Mouse (Mus musculus): ENCODE measurements around the gene Rcn1.

Rcn1 gene

DNA sequence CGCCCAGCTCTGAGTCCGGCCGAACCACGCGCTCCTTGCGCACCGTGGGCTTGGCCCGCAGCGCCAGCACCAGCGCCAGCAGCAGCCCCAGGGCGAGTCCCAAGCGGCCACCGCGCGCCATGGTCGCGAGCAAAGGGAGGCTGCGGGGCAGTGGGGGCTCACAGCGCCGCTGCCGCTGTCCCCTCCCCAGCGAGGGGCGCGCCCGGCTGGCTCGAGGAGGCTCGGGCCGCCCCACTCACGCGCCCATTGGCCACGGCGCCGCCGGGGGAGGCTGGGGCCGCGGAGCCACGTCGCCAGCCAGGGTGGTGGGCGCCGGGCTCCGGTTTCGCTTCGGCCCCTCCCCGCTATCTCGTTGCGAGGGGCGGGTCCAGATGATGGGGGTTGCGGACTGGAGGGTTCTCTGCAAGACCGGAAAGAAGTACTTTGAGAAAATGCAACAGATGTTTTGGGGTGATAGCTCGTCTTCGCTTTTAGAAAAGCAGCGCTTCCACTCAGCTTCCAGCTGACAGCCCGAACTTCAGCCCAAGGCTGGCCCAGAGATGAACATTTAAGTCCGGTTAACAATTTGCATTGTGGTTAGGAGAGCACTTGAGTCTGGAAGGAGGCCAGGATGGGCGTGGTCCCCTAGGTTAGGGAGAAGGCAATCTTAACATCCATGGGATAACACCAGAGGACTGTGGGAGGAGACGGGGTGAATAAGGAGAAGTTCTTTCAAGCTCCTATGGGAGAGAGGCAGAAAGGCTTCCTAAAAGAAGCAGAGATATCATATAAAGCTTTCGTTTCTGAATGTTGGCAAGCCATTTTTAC is at the start of gene Rcn1:
TSS of gene Rcn1 (minus strand) at position 235 of the 807 bp plus-strand sequence.
- CTCF ChIA-PET, result no interaction called here

DNA sequence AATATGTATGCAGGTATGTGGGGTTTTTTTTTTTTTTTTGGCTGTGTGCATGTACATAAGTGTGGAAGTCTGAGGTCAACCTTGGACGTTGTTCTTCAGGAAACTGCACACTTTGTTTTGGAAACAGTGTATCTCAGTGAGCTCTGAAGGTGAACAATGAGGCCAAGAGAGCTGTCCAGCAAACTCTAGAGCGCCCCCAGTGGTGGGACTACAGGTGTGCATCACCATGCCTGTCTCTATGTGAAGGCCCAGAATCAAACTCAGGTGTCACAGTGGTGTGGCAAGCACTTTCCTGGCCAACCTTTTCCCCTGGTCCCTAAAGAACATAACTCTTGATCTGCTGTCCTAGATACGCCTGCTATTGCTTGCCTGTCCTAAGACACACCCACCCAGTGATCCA is 45.0 kb upstream of the Rcn1 start:
- CTCF ChIA-PET, result no interaction called here

DNA sequence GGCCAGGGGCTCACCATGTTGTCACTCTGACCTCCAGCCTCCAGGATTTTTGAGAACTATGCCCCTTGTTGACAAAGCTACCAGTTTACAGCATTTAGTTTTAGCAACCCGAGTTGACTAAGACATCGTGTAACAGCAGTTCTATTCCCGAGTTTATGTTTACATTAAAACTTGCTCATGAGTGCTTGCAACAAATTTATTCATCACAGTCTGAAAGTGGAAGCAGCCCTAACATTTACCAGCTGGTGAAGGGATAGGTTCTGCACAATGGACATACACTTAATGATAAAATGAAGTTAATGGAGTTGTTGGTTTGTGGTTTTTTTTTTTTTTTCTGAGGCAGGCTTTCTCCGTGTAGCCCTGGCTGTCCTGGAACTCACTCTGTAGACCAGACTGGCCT is 39.9 kb upstream of the Rcn1 start:
- CTCF ChIA-PET, result no interaction called here

DNA sequence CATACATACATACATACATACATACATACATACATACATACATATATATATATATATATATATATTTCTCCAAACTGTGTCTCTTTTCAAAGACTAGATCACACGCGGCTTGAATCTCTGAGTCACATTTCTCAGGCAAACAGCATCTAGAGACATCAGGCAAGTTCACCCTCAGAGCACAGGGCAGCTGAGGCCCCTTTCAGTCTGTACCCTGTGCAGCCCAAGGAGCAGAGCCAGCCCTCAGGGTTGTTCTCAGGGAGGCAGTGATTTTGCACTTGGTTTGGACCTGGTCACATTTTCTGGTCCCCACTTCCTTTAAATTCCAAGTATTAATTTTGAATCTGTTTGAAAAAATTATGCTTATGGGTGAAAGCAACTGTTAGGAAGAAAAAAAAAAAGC is 39.4 kb upstream of the Rcn1 start:
- CTCF ChIA-PET, result no interaction called here

DNA sequence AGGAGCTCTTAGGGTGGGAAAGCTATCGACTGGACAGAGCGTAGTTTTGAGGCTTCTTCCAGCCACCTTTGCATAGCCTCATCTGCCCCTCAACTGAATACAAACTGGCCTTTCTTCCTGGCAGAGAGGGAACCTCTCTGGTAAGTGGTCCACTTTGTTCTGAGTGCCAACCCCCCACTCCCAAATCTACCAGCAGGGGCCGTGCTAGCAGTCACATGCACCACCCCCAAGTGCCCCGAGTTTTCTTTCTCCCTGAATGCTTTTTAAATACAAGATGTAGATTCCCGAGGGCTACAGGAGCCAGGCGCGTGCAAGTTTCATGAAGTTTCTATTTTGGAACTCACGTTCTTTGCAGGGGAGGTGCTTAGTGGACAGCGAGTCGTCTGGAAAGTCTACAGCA is 33.8 kb upstream of the Rcn1 start:
- CTCF ChIA-PET, result no interaction called here

DNA sequence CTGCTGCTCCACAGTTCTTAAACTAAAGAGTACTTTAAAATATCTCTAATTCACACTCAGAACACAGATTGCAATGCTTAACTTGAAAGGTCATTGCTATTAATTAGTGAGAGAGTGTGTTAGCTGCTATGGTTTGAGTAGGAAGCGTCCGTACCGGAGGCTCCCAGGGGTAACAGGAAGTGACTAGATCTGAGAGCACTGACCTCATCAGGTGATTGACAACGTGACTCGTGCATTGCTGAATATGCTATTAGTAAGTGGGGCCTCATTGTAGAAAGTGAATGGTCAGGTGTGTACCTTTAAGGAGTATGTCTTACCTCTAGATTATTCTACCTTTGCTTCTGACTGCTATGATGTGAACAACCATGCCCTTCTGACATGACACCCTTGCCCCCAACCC is 31.3 kb upstream of the Rcn1 start:
- CTCF ChIA-PET, result no interaction called here

DNA sequence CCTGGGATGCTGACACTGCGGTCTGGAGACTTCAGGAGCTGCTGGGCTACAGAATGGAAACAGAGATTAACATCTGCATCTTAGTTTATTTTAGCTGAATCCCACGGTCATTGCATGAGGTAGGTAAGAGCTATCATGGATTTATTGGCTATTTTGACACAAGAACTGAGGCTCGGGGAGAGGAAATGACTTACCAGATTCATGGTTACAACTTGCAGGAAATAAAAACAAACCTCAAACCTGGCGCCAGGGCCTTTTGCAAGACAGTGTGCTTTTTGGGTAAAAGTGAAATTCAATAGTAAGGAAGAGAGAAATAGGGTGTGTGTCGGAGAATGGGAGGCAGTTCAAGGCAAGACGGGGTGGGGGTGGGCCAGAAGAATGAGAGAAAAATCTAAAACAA is 30.8 kb upstream of the Rcn1 start:
- CTCF ChIA-PET, result no interaction called here

DNA sequence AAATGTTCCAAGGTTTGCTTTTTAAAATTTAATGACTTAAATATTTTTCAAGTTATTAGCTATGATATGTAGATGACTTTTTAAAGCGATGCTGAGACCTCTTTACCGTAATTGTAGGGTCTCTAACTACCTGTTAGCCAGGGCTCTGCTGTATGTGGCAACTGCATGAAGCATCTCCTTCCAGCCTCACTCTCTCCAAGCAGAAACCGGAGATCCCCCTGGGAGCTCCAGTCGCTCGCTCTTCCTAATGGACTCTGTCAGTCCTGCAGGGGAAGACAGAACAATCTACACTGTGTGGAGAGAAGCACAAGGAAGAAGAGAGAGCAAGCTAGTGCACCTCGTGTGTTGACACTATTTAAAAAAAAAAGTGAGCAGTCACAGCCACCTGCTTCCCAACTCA is 29.3 kb upstream of the Rcn1 start:
- CTCF ChIA-PET, result no interaction called here

DNA sequence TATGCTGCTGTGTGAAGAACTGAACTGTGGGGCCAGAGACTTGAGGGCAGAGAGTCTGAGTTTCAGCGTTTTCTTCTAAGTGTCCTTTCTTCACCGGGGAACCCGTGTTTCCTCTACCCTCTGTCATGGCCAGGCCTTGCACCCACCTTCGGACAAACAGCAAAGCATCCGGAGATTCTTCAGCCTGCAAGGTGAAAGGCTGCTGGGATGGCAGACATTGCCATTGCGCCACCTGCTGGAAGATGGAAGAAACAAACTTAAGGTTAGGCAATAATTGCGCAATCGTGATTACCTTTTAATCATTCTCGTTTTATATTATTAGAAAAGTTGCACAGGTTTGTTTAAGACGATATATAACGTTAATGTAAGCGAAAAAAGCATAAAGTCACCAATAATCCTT is 28.9 kb upstream of the Rcn1 start:
- CTCF ChIA-PET, result no interaction called here

DNA sequence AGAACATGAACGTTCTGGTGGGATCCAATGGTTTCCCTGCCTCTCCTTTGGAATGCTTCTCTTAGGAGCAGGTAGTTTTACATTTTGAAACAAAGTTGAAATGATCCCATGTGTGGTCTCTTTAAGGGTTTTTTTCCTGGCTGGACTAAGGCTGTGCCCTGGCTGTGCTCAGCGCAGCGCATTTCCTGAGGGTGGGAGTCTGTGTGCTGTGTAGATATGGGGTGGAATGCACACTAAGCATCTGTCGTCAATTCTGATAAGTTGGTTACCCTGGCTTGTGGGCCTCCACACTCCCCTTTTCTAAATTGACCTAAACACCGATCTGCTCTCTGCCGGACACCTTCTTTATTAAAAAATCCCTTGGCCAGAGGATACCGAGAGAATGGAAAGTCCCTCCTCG is 28.3 kb upstream of the Rcn1 start:
- CTCF ChIA-PET, result no interaction called here

DNA sequence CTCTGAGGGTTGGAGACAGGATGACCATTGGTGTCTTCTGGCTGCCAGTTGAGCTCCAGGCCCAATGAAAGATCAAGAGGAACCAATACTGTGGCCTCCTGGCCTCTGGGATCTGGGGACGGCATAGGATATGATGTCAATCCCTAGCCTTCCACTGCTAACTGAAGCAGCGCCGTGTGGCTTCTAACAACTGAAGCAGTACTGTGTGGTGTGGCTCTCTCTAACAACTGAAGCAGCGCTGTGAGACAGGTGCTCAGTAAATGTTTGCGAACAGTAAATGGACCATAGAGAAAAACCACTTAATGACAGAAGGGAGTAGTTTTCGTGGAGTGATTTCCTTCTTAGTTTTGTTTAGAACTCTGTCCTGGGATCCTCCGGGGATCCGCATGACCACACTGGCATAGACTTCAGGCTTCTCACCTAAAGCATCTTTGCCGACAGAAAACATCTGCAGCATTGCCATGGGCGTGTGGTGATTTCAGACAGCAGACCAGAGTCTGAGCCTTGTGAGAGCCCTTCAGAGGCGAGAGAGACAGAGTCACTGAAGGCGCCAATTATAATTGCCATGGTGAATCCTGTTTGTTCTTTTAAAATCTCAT is 19.6 kb upstream of the Rcn1 start:
- CTCF ChIA-PET, result no interaction called here

DNA sequence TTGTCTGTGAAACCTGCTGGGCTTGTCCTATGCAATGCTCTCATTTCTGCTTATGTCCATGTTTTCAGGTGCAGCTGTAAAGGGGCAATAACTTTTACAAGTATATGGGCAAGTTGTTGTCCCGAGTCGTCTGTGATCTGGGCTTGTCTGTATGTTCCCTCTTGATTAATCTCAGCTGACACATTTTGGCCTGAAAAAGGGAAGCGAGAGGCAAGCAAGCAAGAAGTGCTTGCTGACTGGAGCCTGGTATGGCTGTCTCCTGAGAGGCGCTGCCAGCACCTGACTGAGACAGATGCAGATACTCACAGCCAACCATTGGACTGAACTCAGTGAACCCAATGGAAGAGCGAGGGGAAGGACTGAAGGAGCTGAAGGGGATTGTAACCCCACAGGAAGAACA is 18.5 kb upstream of the Rcn1 start:
- CTCF ChIA-PET, result no interaction called here

DNA sequence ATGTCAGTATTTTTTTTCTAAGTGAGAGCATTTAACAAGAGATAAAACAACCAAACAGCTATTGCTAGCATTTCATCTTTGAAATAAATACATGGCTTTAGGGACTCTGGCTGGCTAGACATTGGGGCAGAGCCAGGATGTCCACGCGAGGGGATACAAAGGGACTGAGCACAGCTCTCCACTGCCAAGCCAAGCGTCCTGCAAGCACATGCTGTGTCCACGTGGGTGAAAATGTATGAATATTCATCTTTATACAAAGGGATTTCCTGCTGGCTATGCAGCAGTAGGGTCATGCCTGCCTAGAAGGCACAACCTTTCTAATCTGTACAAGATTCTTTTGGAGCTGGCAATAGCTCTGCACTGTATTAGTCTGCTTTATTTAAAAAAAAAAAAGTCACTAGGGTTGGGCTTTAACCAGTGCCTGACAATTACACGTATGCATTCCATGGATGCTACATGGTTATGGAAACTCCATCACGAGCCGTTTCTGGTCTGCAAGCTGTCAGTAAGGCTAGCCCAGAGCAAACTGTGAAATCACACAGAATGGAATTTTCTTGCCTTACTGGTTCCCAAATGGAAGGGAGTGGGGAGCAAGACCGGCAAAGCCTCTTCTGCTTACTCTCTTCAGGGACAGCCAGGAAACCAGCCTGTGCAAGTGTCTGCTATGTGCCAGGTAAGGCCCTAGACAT is 17.7 kb upstream of the Rcn1 start:
- CTCF ChIA-PET, result no interaction called here

DNA sequence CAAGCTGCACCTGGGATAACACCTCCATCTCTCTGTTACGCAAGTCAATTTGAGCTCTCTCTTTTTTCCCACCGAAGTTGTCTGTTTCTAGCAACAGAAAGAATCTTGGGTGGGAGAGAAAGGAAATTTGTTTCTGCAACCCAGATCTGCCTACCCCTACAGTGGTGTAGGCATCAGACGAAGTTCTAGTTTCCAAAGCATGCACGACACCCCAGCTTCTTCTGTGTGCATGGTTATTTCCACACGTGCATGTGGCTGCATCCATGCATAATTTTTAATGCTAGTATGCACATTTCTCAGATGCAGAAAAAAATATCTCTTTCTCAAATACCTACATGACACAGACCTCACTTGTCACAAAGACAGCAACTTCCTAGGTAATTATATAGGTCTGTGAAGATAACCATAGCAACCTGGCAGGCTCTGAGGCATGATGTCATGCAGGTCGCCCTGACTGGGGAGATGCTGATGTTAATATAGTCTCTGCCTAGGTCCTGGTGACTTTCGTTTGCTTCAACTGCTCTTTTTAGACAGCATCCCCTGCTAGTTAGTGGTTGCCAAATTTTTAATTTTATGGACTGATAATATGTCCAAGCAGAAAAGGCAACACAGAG is 17.0 kb upstream of the Rcn1 start:
- CTCF ChIA-PET, result no interaction called here

DNA sequence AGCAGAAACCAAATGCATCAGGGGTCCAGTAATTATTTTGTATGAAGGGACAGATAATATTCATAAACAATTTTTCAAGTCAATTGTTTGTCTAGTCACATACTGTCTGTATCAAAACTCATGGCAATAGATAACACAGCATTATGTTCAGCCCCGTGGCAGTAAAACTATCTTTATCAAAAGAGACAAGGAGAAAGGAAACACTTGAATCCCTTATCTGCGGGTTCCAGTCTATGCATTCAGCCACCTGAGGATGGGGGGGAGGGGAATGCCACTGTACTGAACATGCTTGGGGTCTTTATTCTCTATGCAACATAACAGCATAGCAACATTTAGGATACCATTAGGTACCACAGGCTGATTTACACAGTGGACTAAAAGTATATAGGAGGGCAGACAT is 15.2 kb upstream of the Rcn1 start:
- CTCF ChIA-PET, result no interaction called here

DNA sequence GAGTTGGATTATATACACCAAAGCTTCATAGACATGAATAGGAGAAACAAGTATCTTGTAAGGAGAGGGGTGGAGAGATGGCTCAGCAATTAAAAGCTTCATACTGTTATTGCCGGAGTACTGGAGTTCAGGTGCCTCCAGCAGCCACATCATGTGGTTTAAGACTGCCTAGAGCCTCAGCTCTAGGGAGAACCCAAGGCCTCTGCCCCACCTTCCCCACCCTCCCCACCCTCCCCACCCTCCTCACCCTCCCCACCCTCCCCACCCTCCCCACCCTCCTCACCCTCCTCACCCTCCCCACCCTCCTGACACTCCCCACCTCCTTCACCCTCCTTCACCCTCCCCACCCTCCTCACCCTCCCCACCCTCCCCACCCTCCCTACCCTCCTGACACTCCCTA is 10.1 kb upstream of the Rcn1 start:
- CTCF ChIA-PET, result no interaction called here

DNA sequence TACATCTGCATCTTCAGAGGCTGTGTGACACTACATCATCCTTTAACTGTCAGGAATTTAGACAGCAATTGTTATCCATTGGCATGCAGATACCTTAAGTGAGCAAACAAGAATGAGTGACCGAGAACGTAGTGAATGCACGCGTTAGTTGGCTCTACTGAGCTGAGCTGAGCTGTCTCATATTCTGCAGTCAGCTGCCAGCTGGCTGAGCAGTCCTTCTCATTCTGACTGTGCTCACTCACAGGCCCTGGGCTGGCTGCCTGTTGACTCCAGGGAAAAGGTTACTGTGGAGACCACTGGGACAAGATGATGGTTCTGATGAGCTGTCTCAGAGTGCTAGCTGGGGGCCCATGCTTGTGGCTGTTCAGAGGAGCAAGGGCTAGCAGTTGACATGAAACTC is 9.4 kb upstream of the Rcn1 start:
- CTCF ChIA-PET, result no interaction called here

DNA sequence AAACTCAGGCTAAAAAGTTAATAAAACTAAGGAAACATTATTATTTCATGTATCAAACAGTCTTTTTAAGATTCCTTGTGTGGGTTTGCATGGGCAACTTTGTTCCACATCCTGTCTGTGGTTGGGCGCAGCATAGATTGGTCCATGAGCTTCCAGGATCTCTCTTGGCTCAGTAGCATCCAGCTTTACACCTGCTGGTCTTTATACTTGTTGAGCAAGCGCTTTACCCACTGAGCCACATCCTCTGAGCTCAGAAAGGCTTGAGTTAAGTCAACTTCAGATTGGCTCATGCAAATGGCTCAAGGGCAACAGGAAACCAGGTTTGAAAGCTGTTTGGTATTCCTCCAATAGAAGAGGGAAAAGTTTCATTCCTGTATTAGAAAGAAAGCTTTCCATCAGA is 3.1 kb upstream of the Rcn1 start:
- CTCF ChIA-PET, result interaction anchor here (0.7 kb wide), 1 partner anchor 584 kb away, joined by 4 read pairs; no protein-coding TSS in a partner anchor

DNA sequence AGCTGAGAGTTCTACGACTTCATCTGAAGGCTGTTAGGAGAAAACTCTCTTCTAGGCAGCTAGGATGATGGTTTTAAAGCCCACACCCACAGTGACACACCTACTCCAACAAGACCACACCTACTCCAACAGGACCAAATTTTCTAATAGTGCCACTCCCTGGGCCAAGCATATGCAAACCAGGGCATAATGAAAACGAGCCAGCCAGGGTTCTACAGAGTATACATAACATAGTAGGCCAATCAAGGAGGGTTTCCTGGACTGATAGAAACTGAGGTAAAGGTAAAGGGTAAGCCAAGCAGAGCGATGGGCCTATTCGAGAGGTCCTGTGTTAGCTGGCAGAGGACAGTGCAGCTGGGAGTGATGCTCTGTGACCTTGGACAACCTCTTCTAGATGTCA is 1.4 kb upstream of the Rcn1 start:
- CTCF ChIA-PET, result no interaction called here

DNA sequence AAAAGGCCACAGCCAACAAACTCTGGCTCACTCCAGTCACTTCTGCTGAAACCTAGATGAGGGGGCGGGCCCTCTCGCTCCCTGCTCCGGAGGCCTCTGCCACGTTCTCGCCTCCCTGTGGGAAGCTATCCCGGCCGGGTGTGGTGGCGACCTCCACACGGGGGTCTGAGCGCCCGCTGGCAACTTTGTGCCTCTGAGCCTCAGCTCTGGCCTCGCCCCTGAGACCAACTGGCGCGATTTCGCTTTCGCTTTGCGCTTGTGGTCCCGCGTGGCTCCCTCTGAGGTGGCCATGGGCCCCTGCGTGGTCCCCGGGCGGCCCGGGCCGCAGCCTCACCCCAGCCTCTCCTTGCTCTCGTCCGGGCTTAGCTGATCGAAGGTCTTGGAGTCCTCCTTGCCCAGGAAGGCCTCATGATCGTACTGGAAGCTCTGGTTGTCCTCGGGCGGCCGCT is 459 bp downstream of the Rcn1 start:
- CTCF ChIA-PET, result no interaction called here

DNA sequence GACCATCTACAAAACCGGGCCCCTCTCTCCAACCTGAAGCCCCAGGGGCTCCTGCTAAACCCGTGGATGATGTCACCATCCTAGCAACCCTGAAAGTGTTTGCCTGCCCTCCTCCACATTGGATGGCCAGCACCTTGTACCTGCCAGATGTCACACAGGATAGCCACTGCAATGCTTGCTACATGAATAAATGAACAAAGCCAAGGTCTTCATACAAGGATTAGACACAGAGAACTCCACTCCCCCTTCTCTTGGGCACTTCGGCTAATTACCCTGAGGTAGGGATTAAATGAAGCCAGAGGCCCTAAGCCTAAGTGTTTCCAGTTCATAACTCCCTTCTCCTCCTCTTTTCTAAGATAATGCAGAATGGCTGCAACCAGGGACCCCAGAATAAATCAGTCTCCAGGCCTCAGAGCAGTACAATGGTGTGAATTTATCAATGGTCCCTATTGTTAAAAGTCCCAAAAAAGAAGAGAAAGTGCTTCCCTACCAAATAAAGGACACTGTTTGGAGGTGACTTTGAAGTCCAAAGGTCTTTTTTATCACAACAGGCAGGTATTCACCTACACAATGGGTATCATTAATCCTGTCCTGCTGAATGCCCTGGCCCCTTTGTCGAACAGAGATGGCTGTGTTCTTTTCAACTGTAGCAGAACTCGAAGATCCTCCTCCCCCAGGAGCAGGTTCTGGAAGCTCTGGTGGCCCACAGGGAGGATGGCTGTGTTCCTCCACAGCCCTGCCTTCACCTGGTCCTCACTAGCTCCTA is 1.5 kb downstream of the Rcn1 start:
- CTCF ChIA-PET, result no interaction called here

DNA sequence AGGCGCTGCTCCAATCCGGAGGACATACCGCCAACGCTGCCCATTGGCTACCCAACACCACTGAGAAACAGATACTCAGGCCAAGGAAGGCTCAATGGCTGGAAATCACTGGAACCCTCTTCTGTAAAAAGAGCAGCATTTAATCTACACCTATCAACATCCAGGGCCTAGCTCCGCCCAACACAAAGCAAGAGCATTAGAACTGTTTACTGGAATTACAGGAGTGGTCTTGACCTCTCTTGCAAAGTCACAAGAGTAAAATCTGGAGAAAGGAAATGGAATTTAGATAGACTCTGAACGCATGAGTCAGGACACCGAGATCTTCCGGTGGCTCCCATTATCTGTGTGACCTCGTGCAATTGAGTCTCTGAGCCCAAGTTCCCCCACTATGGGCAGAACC is 3.1 kb downstream of the Rcn1 start:
- CTCF ChIA-PET, result no interaction called here

Data from spleen, embryonic (tissue).